Mouse (Mus musculus) heart, adult 2 months (tissue): ENCODE measurements around the gene Rnf38.

Source experiments
- CTCF ChIP-seq: fragments of 200-600 bp; IDR thresholded peaks from 2 replicates; pipeline ENCODE4 v1.8.1; 2022; ENCODE audit warnings: antibody characterized with exemption, mild to moderate bottlenecking, moderate library complexity
- EP300 ChIP-seq: fragments of 200-500 bp; IDR thresholded peaks from 2 replicates; pipeline ENCODE4 v1.6.1; 2011; ENCODE audit warnings: low read depth, low read length, control low read depth; ENCODE audit not compliant: insufficient read depth
- POLR2A ChIP-seq: fragments of 200-500 bp; IDR thresholded peaks from 2 replicates; pipeline ENCODE4 v1.6.1; 2011; ENCODE audit warnings: mild to moderate bottlenecking, low read depth, low read length, control low read depth; ENCODE audit not compliant: insufficient read depth

- TF ChIP-seq CTCF (no peak), EP300 (no peak), POLR2A (no peak)
These were observed 17.9 kb upstream of the Rnf38 start for GRCm38 (mm10) chr4:44251521-44251920.
